15 mouse cellular contexts compared by ENCODE assay signal in genomic region chr3:65926426-65926825, GRCm38 (mm10).
"Had no signal": no experiment of that assay in that cellular context is flagged by ENCODE, and none has a peak within 500 bp of the region (broad histone marks: within the 10 kb centered on the region; RNA-seq: fewer than 3 reads in every experiment).

No protein-coding gene starts in this region.

- H3K27ac ChIP-seq: kidney, embryonic 15.5 days; limb, embryonic 10.5 days; liver, embryonic 12.5 days; liver, embryonic 15.5 days; lung, embryonic 15.5 days; midbrain, embryonic 12.5 days; midbrain, embryonic 15.5 days had no signal

- DNase-seq: kidney, postnatal 10 days; liver; lung, adult 18-20 months; lung, postnatal 10 days; lung, postnatal 36 days; thymus, adult 18-20 months; thymus, postnatal 36 days had no signal

- H3K4me3 ChIP-seq: kidney, embryonic 15.5 days; limb, embryonic 10.5 days; limb, embryonic 13.5 days; liver, embryonic 12.5 days; liver, embryonic 15.5 days; lung, embryonic 15.5 days; midbrain, embryonic 12.5 days; midbrain, embryonic 15.5 days had no signal

- H3K36me3 ChIP-seq: kidney, embryonic 15.5 days; limb, embryonic 10.5 days; limb, embryonic 13.5 days; liver, embryonic 12.5 days; liver, embryonic 15.5 days; lung, embryonic 15.5 days; midbrain, embryonic 12.5 days; midbrain, embryonic 15.5 days had no signal

- H3K4me2 ChIP-seq: kidney, embryonic 15.5 days; limb, embryonic 13.5 days; liver, embryonic 12.5 days; liver, embryonic 15.5 days; lung, embryonic 15.5 days; midbrain, embryonic 12.5 days; midbrain, embryonic 15.5 days had no signal

- ATAC-seq: liver, embryonic 12.5 days; midbrain, embryonic 15.5 days had no signal

- H3K9me3 ChIP-seq: kidney, embryonic 15.5 days; limb, embryonic 10.5 days; limb, embryonic 13.5 days; liver, embryonic 12.5 days; liver, embryonic 15.5 days; lung, embryonic 15.5 days; midbrain, embryonic 12.5 days; midbrain, embryonic 15.5 days had no signal

- H3K27me3 ChIP-seq: kidney, embryonic 15.5 days; limb, embryonic 13.5 days; liver, embryonic 12.5 days; liver, embryonic 15.5 days; lung, embryonic 15.5 days; midbrain, embryonic 15.5 days had no signal

- H3K9ac ChIP-seq: kidney, embryonic 15.5 days; limb, embryonic 13.5 days; liver, embryonic 12.5 days; liver, embryonic 15.5 days; lung, embryonic 15.5 days; midbrain, embryonic 12.5 days; midbrain, embryonic 15.5 days had no signal
